Mouse (Mus musculus): ENCODE measurements around the gene Fat3. TPM values are rescaled to one million over a fixed set of nuclear protein-coding genes. Genes with fewer than 3 reads are reported as not detected.

The Fat3 gene
- polyA plus RNA-seq, 1 experiment: not detected

GRCm38 (mm10) chr9:15953585-15954337, 547.3 kb downstream of the Fat3 start:
- no peak for TF ChIP-seq GATA1 (IDR thresholded peaks at IDR 0.05; ENCODE audit: low read length)

DNA sequence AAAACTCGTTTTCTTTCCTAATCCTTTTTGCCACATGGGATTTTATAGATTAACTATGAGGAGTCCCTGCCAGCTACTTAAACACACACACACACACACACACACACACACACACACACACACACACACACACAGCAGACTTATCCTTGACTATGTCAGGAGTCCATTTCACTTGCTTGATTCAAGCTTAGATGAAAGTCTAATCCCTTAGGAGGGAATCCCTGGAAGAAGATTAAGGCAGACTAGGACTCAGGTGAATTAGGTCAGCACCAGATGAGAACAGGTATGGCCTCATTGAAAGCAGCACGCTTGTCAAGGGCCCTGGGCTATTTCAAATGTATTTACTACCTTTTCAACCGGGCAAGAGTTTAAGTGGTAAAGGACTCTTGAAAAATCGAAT, 553.0 kb downstream of the Fat3 start:
- no peak for TF ChIP-seq GATA1 (IDR thresholded peaks at IDR 0.05; ENCODE audit: low read length)

DNA sequence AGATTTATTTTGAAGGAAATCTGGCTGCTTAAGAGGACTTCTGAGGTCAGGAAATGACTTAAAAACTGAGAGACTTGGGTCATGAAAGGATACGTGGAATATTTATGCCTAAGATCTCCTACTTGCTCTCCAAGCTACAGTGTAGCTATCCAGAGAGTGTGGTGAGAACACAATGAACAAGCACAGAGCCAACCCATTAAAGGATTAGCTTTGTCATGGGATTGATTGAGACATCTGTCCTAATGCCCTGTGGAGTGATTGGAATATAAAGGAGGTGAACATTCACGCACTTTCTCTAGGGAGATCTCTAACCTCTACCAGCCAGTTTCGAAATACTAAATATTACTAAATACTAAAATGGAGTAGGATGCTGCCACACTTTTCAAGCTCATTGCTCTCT, 556.9 kb downstream of the Fat3 start:
- TF ChIP-seq GATA1 (IDR thresholded peaks at IDR 0.05; ENCODE audit: low read length): no peak

GRCm38 (mm10) chr9:15943486-15944153, 557.5 kb downstream of the Fat3 start:
- no peak for TF ChIP-seq GATA1 (IDR thresholded peaks at IDR 0.05; ENCODE audit: low read length)

DNA sequence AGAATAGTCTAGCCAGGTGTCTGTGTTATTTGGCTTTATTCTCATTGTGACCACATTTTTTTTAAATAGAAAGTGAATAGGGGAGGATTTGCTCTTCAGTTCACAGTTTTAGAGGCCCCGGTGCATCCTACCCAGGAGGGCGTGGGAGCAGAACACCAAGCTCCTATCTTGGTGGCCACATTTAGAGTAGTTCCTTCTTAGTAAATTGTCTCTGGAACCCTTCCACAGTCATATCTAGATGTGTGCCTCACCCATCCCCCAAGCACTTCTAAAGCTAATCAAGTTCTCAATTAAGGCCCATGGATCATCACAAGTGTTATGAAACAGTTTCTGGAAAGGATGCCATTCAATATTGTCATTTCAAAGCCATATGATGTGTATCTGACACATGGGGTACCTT, 559.3 kb downstream of the Fat3 start:
- TF ChIP-seq GATA1 (IDR thresholded peaks at IDR 0.05; ENCODE audit: low read length): no peak

DNA sequence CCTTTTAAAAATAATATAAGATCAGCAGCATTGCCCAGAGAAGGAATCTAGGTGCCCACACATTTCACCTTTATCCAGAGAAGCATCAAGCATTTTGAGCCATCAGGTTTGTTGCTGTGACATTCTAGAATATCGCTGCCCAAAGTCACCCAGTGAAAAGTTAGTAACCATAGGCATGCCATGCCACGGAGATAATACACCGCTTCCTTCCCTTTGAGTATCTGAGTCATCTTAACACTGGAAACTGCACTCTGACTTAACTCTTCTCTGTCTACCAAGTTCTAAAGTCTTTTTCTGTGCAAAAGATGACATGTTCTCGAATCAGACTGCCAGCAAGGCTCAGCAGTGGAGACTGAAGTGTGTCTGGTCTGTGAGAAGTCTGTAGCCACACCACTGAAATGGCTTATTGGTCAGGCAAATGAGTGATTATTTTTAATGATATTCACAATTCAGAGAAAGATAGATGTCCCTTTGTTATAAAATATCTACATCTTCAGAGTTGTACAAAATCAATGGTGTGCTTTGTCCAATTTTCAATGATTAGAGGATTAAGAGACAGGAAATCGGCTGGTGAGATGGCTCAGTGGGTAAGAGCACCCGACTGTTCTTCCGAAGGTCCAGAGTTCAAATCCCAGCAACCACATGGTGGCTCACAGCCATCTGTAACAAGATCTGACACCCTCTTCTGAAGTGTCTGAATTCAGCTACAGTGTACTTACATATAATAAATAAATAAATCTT, 560.0 kb downstream of the Fat3 start:
- no peak for TF ChIP-seq GATA1 (IDR thresholded peaks at IDR 0.05; ENCODE audit: low read length)

DNA sequence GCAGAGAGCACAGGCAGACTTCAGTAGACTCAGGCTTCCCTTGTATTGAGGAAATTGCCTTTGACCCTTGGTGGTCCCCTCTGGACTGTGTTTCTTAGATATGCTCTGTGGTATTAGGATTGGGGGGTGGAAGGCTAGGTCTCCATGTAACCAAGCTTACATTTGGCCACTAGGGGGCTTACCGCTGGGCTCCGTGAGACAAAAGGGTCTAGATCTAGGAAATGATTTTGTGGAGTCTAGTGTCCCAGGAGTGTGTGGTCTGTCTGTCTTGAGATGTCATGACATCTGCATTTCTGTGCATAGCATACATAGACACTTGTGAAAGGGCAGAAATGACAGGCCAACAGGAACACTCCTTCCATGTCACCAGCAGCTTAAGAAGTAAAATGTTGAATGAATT, 561.5 kb downstream of the Fat3 start:
- TF ChIP-seq GATA1 (IDR thresholded peaks at IDR 0.05; ENCODE audit: low read length): no peak

DNA sequence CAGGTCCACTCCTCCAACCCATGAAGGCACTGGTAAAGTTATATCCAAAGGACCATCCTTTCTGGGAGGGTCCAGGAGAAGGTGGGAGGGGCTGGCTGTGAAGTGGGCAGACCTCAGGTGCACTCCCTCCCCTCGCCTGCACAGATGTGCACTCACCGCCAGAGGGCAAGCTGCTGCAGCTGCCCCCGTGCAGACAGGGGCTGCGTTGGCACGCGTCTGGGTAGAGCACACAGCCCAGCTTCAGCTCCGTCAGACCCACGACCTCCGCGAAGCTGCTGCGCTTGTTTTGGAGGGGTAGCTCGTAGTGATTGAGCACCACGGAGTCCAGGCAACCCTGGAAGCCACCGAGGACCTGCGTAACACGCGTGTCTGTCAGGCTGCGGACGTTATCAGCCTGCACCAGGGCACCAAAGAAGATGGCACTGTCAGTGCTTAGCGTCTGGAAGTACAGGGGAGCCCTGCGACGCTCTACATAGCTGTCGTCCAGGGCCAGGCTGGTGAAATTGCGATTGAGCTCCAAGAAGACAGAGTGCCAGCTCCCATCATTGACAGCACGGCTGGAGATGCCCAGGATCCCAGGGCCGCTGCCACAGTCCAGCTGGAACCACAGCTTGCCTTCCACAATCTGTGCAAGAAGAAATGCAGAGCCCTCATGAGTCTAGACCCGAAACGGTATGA, 563.1 kb downstream of the Fat3 start:
- no peak for TF ChIP-seq GATA1 (IDR thresholded peaks at IDR 0.05; ENCODE audit: low read length)

DNA sequence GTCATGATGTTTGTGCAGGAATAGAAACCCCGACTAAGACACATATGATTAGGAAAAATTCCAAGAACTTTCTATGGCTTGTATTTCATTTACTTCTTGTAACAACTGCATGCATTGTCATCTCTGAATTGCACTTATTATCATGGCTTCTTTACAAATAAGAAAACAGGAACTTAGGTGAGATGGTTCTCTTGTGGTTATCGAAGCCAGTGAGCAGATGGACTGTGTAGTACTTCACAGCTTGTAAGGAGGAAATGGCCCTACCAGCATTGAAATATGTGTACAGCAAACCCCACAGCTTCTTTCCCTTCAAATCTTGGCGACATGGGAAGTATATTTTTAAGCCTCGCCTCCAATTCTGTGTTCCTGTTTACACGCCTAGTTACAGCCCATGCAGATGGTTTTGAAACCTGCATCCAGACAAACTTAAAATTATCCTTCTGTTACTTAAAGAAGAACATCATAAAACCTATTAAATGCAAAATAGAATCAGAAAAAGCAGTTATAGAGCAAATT, 570.1 kb downstream of the Fat3 start:
- no peak for TF ChIP-seq GATA1 (IDR thresholded peaks at IDR 0.05; ENCODE audit: low read length)

DNA sequence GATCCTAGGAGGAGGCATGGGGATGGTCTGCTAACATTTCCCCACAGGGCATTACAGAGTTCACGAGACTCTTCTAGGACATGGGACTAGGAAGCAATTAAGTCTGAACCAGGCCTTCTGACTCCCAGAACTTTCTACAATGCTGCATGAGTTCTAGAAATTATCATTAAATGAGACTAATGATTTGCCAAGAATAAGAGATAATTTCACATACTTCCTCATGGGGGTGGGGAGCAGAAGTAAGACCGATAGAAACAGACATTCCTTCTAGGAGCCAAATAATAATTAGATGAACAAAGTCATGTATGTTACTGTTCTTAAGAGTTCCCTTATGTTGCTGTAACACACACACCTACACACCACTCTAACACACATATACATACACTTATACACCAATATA, 572.8 kb downstream of the Fat3 start:
- no peak for TF ChIP-seq GATA1 (IDR thresholded peaks at IDR 0.05; ENCODE audit: low read length)

- no peak for TF ChIP-seq GATA1 (IDR thresholded peaks at IDR 0.05; ENCODE audit: low read length)
Observed at GRCm38 (mm10) chr9:15927378-15928083, 573.6 kb downstream of the Fat3 start.

DNA sequence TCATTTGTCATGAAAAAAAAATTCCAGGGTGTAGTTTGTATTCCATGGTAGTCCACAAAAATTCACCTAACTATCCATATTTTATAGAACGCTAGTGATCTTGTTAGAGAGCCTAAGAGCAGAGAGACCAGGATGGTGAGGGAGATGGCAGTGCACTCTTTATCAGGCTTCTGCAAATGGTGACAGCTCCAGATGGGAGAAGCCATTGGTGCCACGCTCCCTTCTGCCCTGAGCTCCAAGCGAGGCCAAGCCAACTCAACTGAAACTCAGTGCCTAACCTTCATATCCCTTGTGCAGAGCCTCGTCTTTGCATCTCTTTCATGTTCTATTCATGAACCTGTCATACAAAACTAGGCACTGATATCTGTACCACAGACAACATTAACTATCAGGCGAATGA, 575.8 kb downstream of the Fat3 start:
- no peak for TF ChIP-seq GATA1 (IDR thresholded peaks at IDR 0.05; ENCODE audit: low read length)

DNA sequence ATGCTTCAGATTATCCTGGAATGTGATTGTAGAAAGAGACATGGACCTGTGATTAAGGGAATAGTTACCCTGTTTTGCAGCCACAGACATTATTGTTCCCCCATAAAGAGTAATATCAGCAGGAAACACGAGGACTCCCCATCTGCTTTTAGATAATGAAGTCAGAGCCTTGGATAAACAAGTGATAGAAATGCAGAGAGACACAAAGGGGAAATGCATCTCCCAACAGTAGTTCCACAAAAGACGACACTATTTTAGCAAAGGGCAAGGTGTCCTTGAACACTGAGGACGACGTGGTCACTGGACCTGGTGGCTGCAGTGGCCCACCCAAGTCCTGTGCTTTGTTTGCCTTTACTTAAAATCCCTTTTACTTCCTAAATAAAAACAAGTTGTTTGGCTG, 580.8 kb downstream of the Fat3 start:
- TF ChIP-seq GATA1 (IDR thresholded peaks at IDR 0.05; ENCODE audit: low read length): no peak

DNA sequence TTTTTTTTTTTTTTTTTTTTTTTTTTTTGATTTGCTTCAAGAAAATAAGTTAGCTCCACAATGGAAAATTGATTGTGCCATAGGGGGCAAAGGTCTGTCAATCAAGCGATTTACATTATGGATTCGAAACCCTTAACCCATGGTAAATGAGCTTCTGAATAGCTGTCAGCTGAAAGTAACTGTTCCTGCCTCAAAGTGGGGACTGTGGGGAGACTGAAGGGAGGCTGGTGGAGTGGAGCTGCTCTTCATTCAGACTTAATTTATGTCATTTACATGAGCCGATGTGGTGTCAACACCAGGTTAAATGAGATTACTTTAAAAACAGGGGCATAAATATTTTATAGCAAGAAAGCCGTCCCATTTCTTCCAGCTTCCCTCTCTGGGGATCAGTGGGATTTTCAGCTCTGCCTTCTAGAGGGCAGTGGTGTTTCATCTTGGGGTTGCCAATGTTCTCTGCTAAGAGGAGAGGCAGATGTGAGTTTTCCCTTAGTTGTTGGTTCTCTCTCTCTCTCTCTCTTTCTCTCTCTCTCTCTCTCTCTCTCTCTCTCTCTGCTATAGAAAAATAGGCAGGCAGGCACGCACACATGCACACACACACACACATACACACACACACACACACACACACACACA, 581.6 kb downstream of the Fat3 start:
- no peak for TF ChIP-seq GATA1 (IDR thresholded peaks at IDR 0.05; ENCODE audit: low read length)

- no peak for TF ChIP-seq GATA1 (IDR thresholded peaks at IDR 0.05; ENCODE audit: low read length)
Observed at GRCm38 (mm10) chr9:15916600-15916999, 584.5 kb downstream of the Fat3 start.

All from G1E-ER4 (cell line).